In genomic region chr14:17911157-17911556, GRCm38 (mm10) we compare ENCODE assay signal across 26 mouse cellular contexts.
A peak's percentile ranks its signal among the peaks of the same experiment; 100 is the strongest.
DNase-seq lines count a peak whose midpoint lies in the region; ATAC-seq and TF ChIP-seq lines count a peak whose summit lies in the region.
"Had no signal": no experiment of that assay in that cellular context is flagged by ENCODE, and none has a peak within 500 bp of the region (broad histone marks: within the 10 kb centered on the region; RNA-seq: fewer than 3 reads in every experiment).

No protein-coding gene starts in this region.

- 9% methylated on average over 3 of the region's 3 CpGs for WGBS in kidney, embryonic 15.5 days
- 37% methylated on average over 3 of the region's 3 CpGs for WGBS in kidney, adult 2 months

- TF ChIP-seq POLR2A in kidney, adult 2 months (IDR thresholded peaks at IDR 0.05; ENCODE audit: low read depth, low read length): no peak

- H3K4me3 ChIP-seq in kidney, embryonic 15.5 days (replicated peaks): no peak overlapping the region
- H3K4me3 ChIP-seq in kidney, adult 2 months (ENCODE audit: insufficient read depth, low read depth, low read length): no peak overlapping the region
- H3K4me3 ChIP-seq: embryonic facial prominence, embryonic 10.5 days; embryonic facial prominence, embryonic 13.5 days; erythroblast, embryonic 14.5 days; forebrain, embryonic 12.5 days; forebrain, embryonic 15.5 days; heart, adult 2 months had no signal

- no peak for TF ChIP-seq CTCF in kidney, adult 2 months (conservative IDR thresholded peaks at IDR 0.05; ENCODE audit: insufficient read depth, insufficient read length, low read depth, low read length)

- no peak overlapping the region for H3K27ac ChIP-seq in kidney, embryonic 15.5 days
- no peak overlapping the region for H3K27ac ChIP-seq in kidney, adult 2 months (ENCODE audit: insufficient read depth, low read depth, low read length)
- H3K27ac ChIP-seq: embryonic facial prominence, embryonic 10.5 days; embryonic facial prominence, embryonic 13.5 days; forebrain, embryonic 12.5 days; forebrain, embryonic 15.5 days; heart, adult 2 months; hindbrain, embryonic 14.5 days; hindbrain, postnatal 0 days had no signal

- peak; percentile 58; the same call in 1 of the 2 replicates for ATAC-seq in kidney, embryonic 15.5 days (replicated peaks; ENCODE audit: low FRiP score)
- ATAC-seq in hematopoietic stem cell, adult 5-6 weeks (replicated peaks in 1 of 2; ENCODE audit: insufficient read depth in 1 of 2, low FRiP score in 2 of 2, low TSS enrichment in 1 of 2, low read depth in 1 of 2, poor library complexity in 2 of 2, severe bottlenecking in 2 of 2): peak; percentile 82 to 87
- ATAC-seq: CD4-positive, CD25-positive, alpha-beta regulatory T cell, adult 4 months; forebrain, embryonic 15.5 days; hindbrain, postnatal 0 days had no signal

- no peaks in the 10 kb centered on the region for H3K9me3 ChIP-seq in kidney, embryonic 15.5 days (replicated peaks)
- H3K9me3 ChIP-seq: embryonic facial prominence, embryonic 10.5 days; embryonic facial prominence, embryonic 13.5 days; forebrain, embryonic 12.5 days; forebrain, embryonic 15.5 days had no signal

- no peaks in the 10 kb centered on the region for H3K36me3 ChIP-seq in kidney, embryonic 15.5 days
- no peaks in the 10 kb centered on the region for H3K36me3 ChIP-seq in kidney, adult 2 months (ENCODE audit: control insufficient read depth, insufficient read depth, low read length)
- H3K36me3 ChIP-seq: embryonic facial prominence, embryonic 10.5 days; embryonic facial prominence, embryonic 13.5 days; forebrain, embryonic 12.5 days; forebrain, embryonic 15.5 days had no signal

- DNase-seq in kidney, adult 2 months: no peak
- peak; percentile 5 for DNase-seq in lung, postnatal 36 days
- DNase-seq in lung, postnatal 4 days: no peak
- DNase-seq in mesoderm, embryonic 11.5 days (ENCODE audit: low read depth, low spot score): peak; percentile 9
- no peak for DNase-seq in heart, postnatal 4 days
- no peak for DNase-seq in ovary, postnatal 14 days (ENCODE audit: low spot score)
- DNase-seq: adrenal gland, adult 2 months; adrenal gland, postnatal 14 days; cerebellum, adult 11 months; cerebellum, adult 2 months; cerebellum, adult 9-11 months; cerebellum, postnatal 25 days; embryo, embryonic 11 days; gastrocnemius, postnatal 25 days; heart, adult 2 months had no signal

- no peaks in the 10 kb centered on the region for H3K27me3 ChIP-seq in kidney, embryonic 15.5 days
- H3K27me3 ChIP-seq in kidney, adult 2 months (replicated peaks; ENCODE audit: control insufficient read depth, insufficient read depth, low read length): no peaks in the 10 kb centered on the region
- H3K27me3 ChIP-seq: embryonic facial prominence, embryonic 13.5 days; forebrain, embryonic 12.5 days; forebrain, embryonic 15.5 days had no signal

- no peaks in the 10 kb centered on the region for H3K4me1 ChIP-seq in kidney, embryonic 15.5 days
- H3K4me1 ChIP-seq in kidney, adult 2 months (ENCODE audit: control insufficient read depth, insufficient read depth, low read length): no peaks in the 10 kb centered on the region
- H3K4me1 ChIP-seq: embryonic facial prominence, embryonic 10.5 days; embryonic facial prominence, embryonic 13.5 days; forebrain, embryonic 12.5 days; forebrain, embryonic 15.5 days had no signal

- H3K4me2 ChIP-seq in kidney, embryonic 15.5 days: no peak overlapping the region
- H3K4me2 ChIP-seq: embryonic facial prominence, embryonic 13.5 days; forebrain, embryonic 12.5 days; forebrain, embryonic 15.5 days; heart, embryonic 11.5 days; hindbrain, embryonic 14.5 days had no signal

- no peak overlapping the region for H3K9ac ChIP-seq in kidney, embryonic 15.5 days
- H3K9ac ChIP-seq: embryonic facial prominence, embryonic 13.5 days; forebrain, embryonic 12.5 days; forebrain, embryonic 15.5 days; hindbrain, embryonic 14.5 days had no signal

Comparison
In these comparisons a context has a peak if more than half of its experiments do, and no peak if none do; other contexts are left out.
1. DNase-seq: peak in lung, postnatal 36 days (single experiment) and mesoderm, embryonic 11.5 days (single experiment); none in kidney, adult 2 months (single experiment), lung, postnatal 4 days (0 of 2), heart, postnatal 4 days (single experiment) and ovary, postnatal 14 days (single experiment).